ENCODE assay signal across 34 mouse cellular contexts in the genomic region with DNA sequence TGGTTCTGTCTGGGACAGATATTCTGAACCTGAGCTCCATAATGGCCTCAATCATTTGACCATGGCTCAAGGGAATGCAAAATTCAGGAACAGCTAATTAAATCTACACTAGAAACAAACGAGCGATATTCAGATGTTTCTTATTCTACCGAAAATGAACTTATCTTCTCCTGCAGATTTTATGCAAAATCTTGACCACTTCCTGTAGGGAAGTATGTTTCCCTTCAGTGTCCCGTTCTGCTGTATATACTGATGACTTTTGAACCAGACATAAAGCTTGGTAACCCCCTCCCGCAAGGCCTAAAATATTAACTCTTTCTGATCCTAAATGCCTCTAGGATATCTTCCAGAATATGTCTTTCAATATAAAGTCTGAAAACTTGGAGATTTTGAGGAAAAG. TPM values are rescaled to one million over a fixed set of nuclear protein-coding genes. Genes with fewer than 3 reads are reported as not detected.
DNase-seq lines count a peak whose midpoint lies in the region; ATAC-seq and TF ChIP-seq lines count a peak whose summit lies in the region.
"Had no signal": no experiment of that assay in that cellular context is flagged by ENCODE, and none has a peak within 500 bp of the region (broad histone marks: within the 10 kb centered on the region; RNA-seq: fewer than 3 reads in every experiment).

No protein-coding gene starts in this region.

- no peak overlapping the region for H3K27ac ChIP-seq in kidney, postnatal 0 days
- no peak overlapping the region for H3K27ac ChIP-seq in kidney, embryonic 15.5 days
- peak overlapping the region; percentile 54 for H3K27ac ChIP-seq in MEL (ENCODE audit: control insufficient read depth, low read depth, low read length)
- no peak overlapping the region for H3K27ac ChIP-seq in thymus, adult 2 months (ENCODE audit: control insufficient read depth, insufficient read depth, low read length)
- H3K27ac ChIP-seq: embryonic facial prominence, embryonic 12.5 days; embryonic facial prominence, embryonic 15.5 days; gastrocnemius, adult 2 months; heart, embryonic 15.5 days; hindbrain, embryonic 14.5 days; hindbrain, postnatal 0 days had no signal

- 42% methylated on average over 5 of the region's 5 CpGs for WGBS in kidney, postnatal 0 days
- WGBS in kidney, embryonic 15.5 days, result 50% methylated on average over 5 of the region's 5 CpGs
- 23% methylated on average over 5 of the region's 5 CpGs for WGBS in thymus, adult 2 months

- TF ChIP-seq POLR2A in MEL (IDR thresholded peaks at IDR 0.05; ENCODE audit: control insufficient read depth in 1 of 2, insufficient read depth in 1 of 2, low read depth in 1 of 2, low read length in 2 of 2, poor library complexity in 1 of 2), result no peak
- TF ChIP-seq POLR2A in thymus, adult 2 months (IDR thresholded peaks at IDR 0.05; ENCODE audit: control insufficient read depth, extremely low read depth, insufficient read depth, low read length, poor library complexity), result no peak

- no peaks in the 10 kb centered on the region for H3K79me2 ChIP-seq in MEL (ENCODE audit: control insufficient read depth, insufficient read depth, low read length, poor library complexity)

- TF ChIP-seq CTCF in kidney, postnatal 0 days (IDR thresholded peaks at IDR 0.05; ENCODE audit: low read depth), result no peak
- no peak for TF ChIP-seq CTCF in MEL (IDR thresholded peaks at IDR 0.05 in 2 of 3, conservative IDR thresholded peaks at IDR 0.05 in 1 of 3; ENCODE audit: control insufficient read depth in 1 of 3, insufficient read depth in 1 of 3, low read depth in 2 of 3, low read length in 3 of 3, poor library complexity in 1 of 3, severe bottlenecking in 1 of 3)
- TF ChIP-seq CTCF in thymus, adult 2 months (IDR thresholded peaks at IDR 0.05; ENCODE audit: borderline replicate concordance, control insufficient read depth, extremely low read depth, insufficient read depth, low read length, poor library complexity), result no peak

- no peak overlapping the region for H3K4me3 ChIP-seq in kidney, postnatal 0 days (replicated peaks; ENCODE audit: low read depth, low read length)
- no peak overlapping the region for H3K4me3 ChIP-seq in kidney, embryonic 15.5 days (replicated peaks)
- H3K4me3 ChIP-seq in MEL (ENCODE audit: control insufficient read depth in 1 of 2, insufficient read depth in 1 of 2, low read depth in 2 of 2, low read length in 2 of 2), result no peak overlapping the region
- H3K4me3 ChIP-seq in thymus, adult 2 months (ENCODE audit: control insufficient read depth, insufficient read depth, low read length), result no peak overlapping the region
- H3K4me3 ChIP-seq: embryonic facial prominence, embryonic 12.5 days; embryonic facial prominence, embryonic 15.5 days; gastrocnemius, adult 2 months; heart, embryonic 12.5 days; heart, embryonic 15.5 days had no signal

- H3K9me3 ChIP-seq in kidney, postnatal 0 days (replicated peaks; ENCODE audit: low read length), result no peaks in the 10 kb centered on the region
- H3K9me3 ChIP-seq in kidney, embryonic 15.5 days (replicated peaks), result no peaks in the 10 kb centered on the region
- H3K9me3 ChIP-seq in MEL (replicated peaks; ENCODE audit: insufficient read depth, low read length), result no peaks in the 10 kb centered on the region
- H3K9me3 ChIP-seq: embryonic facial prominence, embryonic 12.5 days; embryonic facial prominence, embryonic 15.5 days; heart, embryonic 12.5 days; heart, embryonic 15.5 days had no signal

- H3K27me3 ChIP-seq in kidney, postnatal 0 days (ENCODE audit: insufficient read depth, low read length), result no peaks in the 10 kb centered on the region
- H3K27me3 ChIP-seq in kidney, embryonic 15.5 days, result no peaks in the 10 kb centered on the region
- H3K27me3 ChIP-seq in MEL (ENCODE audit: control insufficient read depth in 1 of 2, insufficient read depth in 2 of 2, low read length in 2 of 2), result no peaks in the 10 kb centered on the region
- no peaks in the 10 kb centered on the region for H3K27me3 ChIP-seq in thymus, adult 2 months (ENCODE audit: control insufficient read depth, insufficient read depth, low read length)
- H3K27me3 ChIP-seq: CH12.LX; embryonic facial prominence, embryonic 12.5 days; embryonic facial prominence, embryonic 15.5 days; heart, embryonic 12.5 days; heart, embryonic 15.5 days had no signal

- no peaks in the 10 kb centered on the region for H3K4me1 ChIP-seq in kidney, postnatal 0 days (replicated peaks; ENCODE audit: insufficient read depth, low read length)
- H3K4me1 ChIP-seq in kidney, embryonic 15.5 days, result no peaks in the 10 kb centered on the region
- H3K4me1 ChIP-seq in MEL (ENCODE audit: control insufficient read depth in 1 of 2, insufficient read depth in 2 of 2, low read length in 2 of 2), result peaks cover 16 to 20% of the 10 kb centered on the region in 2 experiments
- no peaks in the 10 kb centered on the region for H3K4me1 ChIP-seq in thymus, adult 2 months (replicated peaks; ENCODE audit: control insufficient read depth, insufficient read depth, low read length)
- H3K4me1 ChIP-seq: embryonic facial prominence, embryonic 12.5 days; embryonic facial prominence, embryonic 15.5 days; heart, embryonic 15.5 days had no signal

- DNase-seq in kidney, postnatal 0 days (ENCODE audit: low spot score), result peak; percentile 38
- peak; percentile 53 for DNase-seq in MEL (ENCODE audit: low read depth, low spot score)
- no peak for DNase-seq in thymus, adult 2 months
- DNase-seq in embryo, embryonic 11 days, result no peak
- DNase-seq: adrenal gland, adult 8-10 months; adrenal gland, postnatal 25 days; B cell, adult 2 months; cerebellum, adult 11-12 months; cerebellum, adult 8-10 months; cerebellum, postnatal 10 days; cerebellum, postnatal 36 days; forebrain, postnatal 0 days; gastrocnemius, adult 2 months; gastrocnemius, postnatal 14 days; heart, adult 18-20 months; heart, postnatal 10 days; heart, postnatal 36 days had no signal

- H3K9ac ChIP-seq in kidney, postnatal 0 days (ENCODE audit: low read depth, low read length), result no peak overlapping the region
- no peak overlapping the region for H3K9ac ChIP-seq in kidney, embryonic 15.5 days
- H3K9ac ChIP-seq in MEL (ENCODE audit: control insufficient read depth, low read depth, low read length, poor library complexity, severe bottlenecking), result no peak overlapping the region
- H3K9ac ChIP-seq: embryonic facial prominence, embryonic 12.5 days; embryonic facial prominence, embryonic 15.5 days; forebrain, postnatal 0 days; heart, embryonic 12.5 days; heart, embryonic 15.5 days; hindbrain, embryonic 14.5 days had no signal

- ATAC-seq in kidney, postnatal 0 days (replicated peaks; ENCODE audit: low FRiP score, low read depth), result no peak
- ATAC-seq in kidney, embryonic 15.5 days (replicated peaks; ENCODE audit: low FRiP score), result no peak
- ATAC-seq in hematopoietic stem cell, adult 5-6 weeks (replicated peaks in 1 of 2; ENCODE audit: insufficient read depth in 1 of 2, low FRiP score in 2 of 2, low TSS enrichment in 1 of 2, low read depth in 1 of 2, poor library complexity in 2 of 2, severe bottlenecking in 2 of 2), result peak; percentile 48 to 66
- no peak for ATAC-seq in megakaryocyte-erythroid progenitor cell, adult 5-6 weeks (replicated peaks; ENCODE audit: low FRiP score, low TSS enrichment, poor library complexity, severe bottlenecking)
- ATAC-seq: activated CD4-positive, CD25-positive, alpha-beta regulatory T cell, adult 4 months; forebrain, embryonic 14.5 days; forebrain, postnatal 0 days; hindbrain, postnatal 0 days had no signal

- peak; percentile 77 for TF ChIP-seq EP300 in MEL (IDR thresholded peaks at IDR 0.05; ENCODE audit: low read depth in 1 of 2, low read length in 2 of 2)

- no peak overlapping the region for H3K4me2 ChIP-seq in kidney, postnatal 0 days (ENCODE audit: low read length)
- H3K4me2 ChIP-seq in kidney, embryonic 15.5 days, result no peak overlapping the region
- H3K4me2 ChIP-seq: embryonic facial prominence, embryonic 12.5 days; embryonic facial prominence, embryonic 15.5 days; heart, embryonic 12.5 days; heart, embryonic 15.5 days; hindbrain, embryonic 14.5 days had no signal

- TF ChIP-seq RAD21 in MEL (IDR thresholded peaks at IDR 0.05; ENCODE audit: low read depth, low read length), result no peak

- H3K36me3 ChIP-seq in kidney, postnatal 0 days (ENCODE audit: insufficient read depth, low read length), result no peaks in the 10 kb centered on the region
- H3K36me3 ChIP-seq in kidney, embryonic 15.5 days, result no peaks in the 10 kb centered on the region
- peaks cover 0 to 29% of the 10 kb centered on the region in 2 experiments; a peak in 2 of 4 replicates for H3K36me3 ChIP-seq in MEL (ENCODE audit: control insufficient read depth in 1 of 2, insufficient read depth in 2 of 2, low read length in 2 of 2)
- H3K36me3 ChIP-seq in thymus, adult 2 months (ENCODE audit: control insufficient read depth, insufficient read depth, low read length), result no peaks in the 10 kb centered on the region
- H3K36me3 ChIP-seq: embryonic facial prominence, embryonic 12.5 days; embryonic facial prominence, embryonic 15.5 days; heart, embryonic 12.5 days; heart, embryonic 15.5 days had no signal

TF ChIP-seq in MEL, 35 proteins besides CTCF, POLR2A, EP300 and RAD21 (continues in another document):
- TF ChIP-seq UBTF (IDR thresholded peaks at IDR 0.05; ENCODE audit: borderline replicate concordance, insufficient read depth, low read depth, low read length) (no peak), MYC (IDR thresholded peaks at IDR 0.05; ENCODE audit: low read depth, low read length) (no peak), GABPA (IDR thresholded peaks at IDR 0.05; ENCODE audit: low read depth, low read length) (no peak)

RNA-seq across cellular contexts. Expression of gene AI481877, which starts 12.1 kb away (rescaled TPM):
- not detected in 2 replicates for polyA plus RNA-seq in kidney, postnatal 0 days (2015; fragmentation: Nextera tagmentation; extraction: Ambion mirVana)
- polyA plus RNA-seq in kidney, embryonic 15.5 days (2015; fragmentation: Nextera tagmentation; extraction: Ambion mirVana), result not detected in 2 replicates
- not detected in 2 replicates for total RNA-seq in MEL (2012; rRNA removed)
- polyA plus RNA-seq in MEL (2012; ENCODE audit: insufficient read depth in 1 of 2, insufficient read length in 2 of 2, low read depth in 1 of 2, low replicate concordance in 2 of 2, missing spikeins in 1 of 2), result under 1 TPM in 1 of 2 experiments, not detected in 1; 0.01 TPM
- total RNA-seq in hematopoietic stem cell, adult 5-6 weeks (2017), result not detected in 2 replicates
- total RNA-seq in megakaryocyte-erythroid progenitor cell, adult 5-6 weeks (2014; fragmentation: Nextera tagmentation), result not detected in 2 replicates
- total RNA-seq in megakaryocyte-erythroid progenitor cell, adult 5-6 weeks (2017), result not detected in 2 replicates
- not detected in 2 replicates for polyA plus RNA-seq in thymus, adult 2 months (2012; rRNA removed)
- total RNA-seq: CH12.LX; forebrain, postnatal 0 days; gastrocnemius, adult 2 months; gastrocnemius, postnatal 14 days; gastrocnemius, postnatal 4 days; heart, adult 18-20 months; heart, postnatal 10 days; heart, postnatal 36 days; hindbrain, postnatal 0 days had no signal
- polyA plus RNA-seq: activated CD4-positive, CD25-positive, alpha-beta regulatory T cell, adult 4 months; brain, embryonic 14.5 days; embryonic facial prominence, embryonic 12.5 days; embryonic facial prominence, embryonic 15.5 days; forebrain, embryonic 11.5 days; forebrain, embryonic 14.5 days; forebrain, postnatal 0 days; frontal cortex, adult 2 months; heart, embryonic 12.5 days; heart, embryonic 15.5 days; hindbrain, embryonic 11.5 days; hindbrain, embryonic 14.5 days had no signal

RNA-seq across cellular contexts. Expression of gene Ugcg, which starts 38.1 kb away (rescaled TPM):
- polyA plus RNA-seq in kidney, postnatal 0 days (2015; fragmentation: Nextera tagmentation; extraction: Ambion mirVana), result 7.4 and 7.6 TPM in 2 replicates
- polyA plus RNA-seq in kidney, embryonic 15.5 days (2015; fragmentation: Nextera tagmentation; extraction: Ambion mirVana), result 7.6 and 8.0 TPM in 2 replicates
- total RNA-seq in MEL (2012; rRNA removed), result 39.1 and 45.4 TPM in 2 replicates
- polyA plus RNA-seq in MEL (2012; ENCODE audit: insufficient read depth in 1 of 2, insufficient read length in 2 of 2, low read depth in 1 of 2, low replicate concordance in 2 of 2, missing spikeins in 1 of 2), result 10 to 100 TPM in 1 of 2 experiments, not detected in 1; 30.8 TPM
- 48.2 and 69.4 TPM in 2 replicates for total RNA-seq in hematopoietic stem cell, adult 5-6 weeks (2017)
- total RNA-seq in megakaryocyte-erythroid progenitor cell, adult 5-6 weeks (2014; fragmentation: Nextera tagmentation), result 223 and 236 TPM in 2 replicates
- total RNA-seq in megakaryocyte-erythroid progenitor cell, adult 5-6 weeks (2017), result 225 and 282 TPM in 2 replicates
- polyA plus RNA-seq in thymus, adult 2 months (2012; rRNA removed), result 47.0 and 84.3 TPM in 2 replicates

Comparison
In these comparisons a context has a peak if more than half of its experiments do, and no peak if none do; other contexts are left out.
1. ATAC-seq: peak in hematopoietic stem cell, adult 5-6 weeks (2 of 2); none in kidney, postnatal 0 days (single experiment), kidney, embryonic 15.5 days (single experiment) and megakaryocyte-erythroid progenitor cell, adult 5-6 weeks (single experiment).
2. DNase-seq: peak in kidney, postnatal 0 days (single experiment) and MEL (single experiment); none in thymus, adult 2 months (single experiment) and embryo, embryonic 11 days (single experiment).